Mouse (Mus musculus) MEL (cell line): Measurements from ENCODE around the gene Nr2f2. TPM values are rescaled to one million over a fixed set of nuclear protein-coding genes. Genes with fewer than 3 reads are reported as not detected.

Experiments
- DNase-seq: peaks from one replicate; pipeline ENCODE4 v3.0.0; 2011; ENCODE audit warnings: low read depth, low spot score
- H3K27ac ChIP-seq: 2 replicates; pipeline ENCODE4 v1.5.1; 2012; ENCODE audit warnings: low read depth, mild to moderate bottlenecking, control low read depth, low read length, moderate library complexity; ENCODE audit not compliant: control insufficient read depth
- H3K27me3 ChIP-seq, 2 experiments: fragments of 150-350 bp in 1 of 2; sonication (generic) in 1 of 2; 2 replicates each; pipeline ENCODE4 v1.6.1; 2012; ENCODE audit warnings: low read length in 2 of 2, mild to moderate bottlenecking in 2 of 2, improper control_type of control experiment in 1 of 2, moderate library complexity in 1 of 2; ENCODE audit not compliant: insufficient read depth in 2 of 2, control insufficient read depth in 1 of 2
- H3K36me3 ChIP-seq, 2 experiments: 2 replicates each; pipeline ENCODE4 v1.6.1; 2012 to 2014; ENCODE audit warnings: low read length in 2 of 2, improper control_type of control experiment in 1 of 2, inconsistent platforms in 1 of 2, mild to moderate bottlenecking in 1 of 2; ENCODE audit not compliant: insufficient read depth in 2 of 2, control insufficient read depth in 1 of 2
- H3K4me1 ChIP-seq, 2 experiments: fragments of 150-350 bp in 1 of 2; sonication (generic) in 1 of 2; 2 replicates each; pipeline ENCODE4 v1.6.1; 2012; ENCODE audit warnings: low read length in 2 of 2, improper control_type of control experiment in 1 of 2, mild to moderate bottlenecking in 1 of 2; ENCODE audit not compliant: insufficient read depth in 2 of 2, control insufficient read depth in 1 of 2
- H3K4me3 ChIP-seq, 2 experiments: fragments of 150-350 bp in 1 of 2; sonication (generic) in 1 of 2; 2 replicates each; pipeline ENCODE4 v1.5.1; 2012; ENCODE audit warnings: low read depth in 2 of 2, low read length in 2 of 2, mild to moderate bottlenecking in 2 of 2, moderate library complexity in 2 of 2, control low read depth in 1 of 2, improper control_type of control experiment in 1 of 2; ENCODE audit not compliant: control insufficient read depth in 1 of 2, insufficient read depth in 1 of 2
- H3K79me2 ChIP-seq: 2 replicates; pipeline ENCODE4 v1.6.1; 2012; ENCODE audit warnings: mild to moderate bottlenecking, low read length, moderate library complexity; ENCODE audit not compliant: control insufficient read depth, poor library complexity, insufficient read depth
- H3K9ac ChIP-seq: 2 replicates; pipeline ENCODE4 v1.6.1; 2012; ENCODE audit warnings: low read depth, mild to moderate bottlenecking, control low read depth, low read length, moderate library complexity; ENCODE audit not compliant: control insufficient read depth, poor library complexity, severe bottlenecking
- H3K9me3 ChIP-seq: fragments of 150-350 bp; sonication (generic); replicated peaks from 2 replicates; pipeline ENCODE4 v1.6.1; 2012; ENCODE audit warnings: mild to moderate bottlenecking, low read length, improper control_type of control experiment, moderate library complexity; ENCODE audit not compliant: insufficient read depth
- CHD1 ChIP-seq: IDR thresholded peaks from 2 replicates; pipeline ENCODE4 v1.6.1; 2012; ENCODE audit warnings: low read depth, mild to moderate bottlenecking, inconsistent platforms, low read length, improper control_type of control experiment
- CTCF ChIP-seq, 3 experiments: IDR thresholded peaks in 2 of 3; conservative IDR thresholded peaks in 1 of 3; 2 replicates each; pipeline ENCODE4 v1.5.1; 2011 to 2012; ENCODE audit warnings: low read length in 3 of 3, low read depth in 2 of 3, mild to moderate bottlenecking in 2 of 3, improper control_type of control experiment in 1 of 3, inconsistent platforms in 1 of 3, mixed read lengths in 1 of 3, moderate library complexity in 1 of 3; ENCODE audit not compliant: control insufficient read depth in 1 of 3, insufficient read depth in 1 of 3, poor library complexity in 1 of 3, severe bottlenecking in 1 of 3
- E2F4 ChIP-seq: IDR thresholded peaks from 2 replicates; pipeline ENCODE4 v1.6.1; 2011; ENCODE audit warnings: low read depth, low read length, improper control_type of control experiment, borderline replicate concordance
- ELF1 ChIP-seq: IDR thresholded peaks from 2 replicates; pipeline ENCODE4 v1.6.1; 2014; ENCODE audit warnings: low read depth, mild to moderate bottlenecking, inconsistent platforms, low read length, improper control_type of control experiment, moderate library complexity
- EP300 ChIP-seq, 2 experiments: IDR thresholded peaks; 2 replicates each; pipeline ENCODE4 v1.6.1; 2011; ENCODE audit warnings: improper control_type of control experiment in 2 of 2, low read length in 2 of 2, low read depth in 1 of 2, mild to moderate bottlenecking in 1 of 2
- GABPA ChIP-seq: IDR thresholded peaks from 2 replicates; pipeline ENCODE4 v1.6.1; 2012; ENCODE audit warnings: low read depth, mild to moderate bottlenecking, inconsistent platforms, low read length, improper control_type of control experiment, moderate library complexity
- GATA1 ChIP-seq: IDR thresholded peaks from 2 replicates; pipeline ENCODE4 v1.6.1; 2011; ENCODE audit warnings: low read depth, low read length, improper control_type of control experiment
- MAFK ChIP-seq: IDR thresholded peaks from 2 replicates; pipeline ENCODE4 v1.6.1; 2011; ENCODE audit warnings: low read depth, mild to moderate bottlenecking, low read length, improper control_type of control experiment, borderline replicate concordance
- MXI1 ChIP-seq: IDR thresholded peaks from 2 replicates; pipeline ENCODE4 v1.6.1; 2011; ENCODE audit warnings: mild to moderate bottlenecking, low read depth, low read length, improper control_type of control experiment
- MYB ChIP-seq: IDR thresholded peaks from 2 replicates; pipeline ENCODE4 v1.6.1; 2011; ENCODE audit warnings: mild to moderate bottlenecking, low read depth, low read length, improper control_type of control experiment
- POLR2AphosphoS5 ChIP-seq: IDR thresholded peaks from 2 replicates; pipeline ENCODE4 v1.6.1; 2012; ENCODE audit warnings: low read depth, borderline replicate concordance, mild to moderate bottlenecking, inconsistent platforms, low read length, moderate library complexity, mixed read lengths
- RAD21 ChIP-seq: IDR thresholded peaks from 2 replicates; pipeline ENCODE4 v1.6.1; 2011; ENCODE audit warnings: mild to moderate bottlenecking, low read depth, low read length, improper control_type of control experiment
- RCOR1 ChIP-seq: IDR thresholded peaks from 2 replicates; pipeline ENCODE4 v1.6.1; 2012; ENCODE audit warnings: low read depth, mild to moderate bottlenecking, inconsistent platforms, low read length, improper control_type of control experiment
- SIN3A ChIP-seq: IDR thresholded peaks from 2 replicates; pipeline ENCODE4 v1.6.1; 2012; ENCODE audit warnings: low read length, improper control_type of control experiment, inconsistent platforms
- SMC3 ChIP-seq: IDR thresholded peaks from 2 replicates; pipeline ENCODE4 v1.6.1; 2011; ENCODE audit warnings: low read depth, low read length, improper control_type of control experiment
- UBTF ChIP-seq: IDR thresholded peaks from 2 replicates; pipeline ENCODE4 v1.6.1; 2012; ENCODE audit warnings: low read depth, mild to moderate bottlenecking, inconsistent platforms, low read length, improper control_type of control experiment, moderate library complexity, borderline replicate concordance; ENCODE audit not compliant: insufficient read depth
- USF1 ChIP-seq: IDR thresholded peaks from 2 replicates; pipeline ENCODE4 v1.6.1; 2014; ENCODE audit warnings: low read depth, mild to moderate bottlenecking, inconsistent platforms, low read length, improper control_type of control experiment, moderate library complexity
- ZC3H11A ChIP-seq: IDR thresholded peaks from 2 replicates; pipeline ENCODE4 v1.6.1; 2012; ENCODE audit warnings: low read depth, mild to moderate bottlenecking, inconsistent platforms, low read length, improper control_type of control experiment
- ZMIZ1 ChIP-seq: IDR thresholded peaks from 2 replicates; pipeline ENCODE4 v1.6.1; 2012; ENCODE audit warnings: low read depth, mild to moderate bottlenecking, inconsistent platforms, low read length, improper control_type of control experiment, moderate library complexity
- polyA plus RNA-seq, 2 experiments: library from polyadenylated mRNA; stranded (reverse) in 1 of 2; unstranded in 1 of 2; fragments of >175 nt in 1 of 2; fragments of >200 nt in 1 of 2; gene quantifications; 2 replicates each; pipeline versions ENCODE4 v1.2.1 to v1.2.4; 2012; ENCODE audit warnings: low replicate concordance in 2 of 2, low read depth in 1 of 2; ENCODE audit not compliant: insufficient read length in 2 of 2, insufficient read depth in 1 of 2, missing spikeins in 1 of 2
- total RNA-seq: library from RNA; depleted of rRNA; stranded (reverse); fragments of 300-350 nt; gene quantifications from 2 replicates; pipeline ENCODE4 v1.2.3, GENCODE M21; 2012

The Nr2f2 gene
- total and polyA plus RNA-seq, 3 experiments, result not detected

DNA sequence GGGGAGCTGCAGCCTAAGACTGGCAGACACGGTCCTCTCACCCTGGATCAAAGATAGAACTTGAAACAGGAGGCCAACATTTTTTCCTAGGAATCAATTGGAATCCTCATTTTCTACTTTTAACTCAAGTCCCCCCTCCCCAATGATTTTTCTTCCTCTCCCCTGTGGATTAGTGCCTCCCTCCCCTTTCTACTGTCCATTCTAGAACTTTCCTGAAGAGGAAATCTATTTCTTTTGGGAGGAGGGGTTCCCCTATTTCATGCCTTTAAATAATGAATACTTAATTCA is 217 bp upstream of the Nr2f2 start:
- Histone ChIP-seq H3K4me3 (no peak overlapping the region), H3K9ac (no peak overlapping the region)

DNA sequence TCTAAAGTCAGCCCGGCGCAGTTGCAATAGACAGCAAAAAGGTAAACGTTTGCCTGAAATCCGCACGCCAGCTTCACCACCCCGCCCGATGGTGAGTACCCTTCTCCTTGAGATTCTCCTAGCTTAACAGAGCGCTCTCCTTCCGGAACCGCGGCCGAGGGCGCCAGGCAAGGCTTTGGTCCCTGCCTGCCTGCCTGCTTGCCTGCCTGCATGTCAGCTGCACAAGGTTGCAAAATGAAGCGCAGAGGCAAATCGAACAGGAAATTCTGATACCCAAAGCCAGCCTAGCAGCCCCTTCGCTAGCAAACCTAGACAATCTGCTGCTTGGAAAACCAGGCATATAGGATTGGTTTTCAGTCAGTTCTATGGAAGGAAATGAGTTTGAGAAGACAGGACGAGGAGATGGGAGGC is 1.1 kb downstream of the Nr2f2 start:
- H3K36me3 ChIP-seq, result no peaks in the 10 kb centered on the region
- no peak for DNase-seq
- no peaks in the 10 kb centered on the region for H3K79me2 ChIP-seq
- H3K27ac ChIP-seq, result no peak overlapping the region
- TF ChIP-seq RAD21 (no peak), SIN3A (no peak), ZC3H11A (no peak), E2F4 (no peak), MAFK (no peak), POLR2AphosphoS5 (no peak), USF1 (no peak), GATA1 (no peak), RCOR1 (no peak), CHD1 (no peak), CTCF (IDR thresholded peaks at IDR 0.05 in 2 of 3, conservative IDR thresholded peaks at IDR 0.05 in 1 of 3; ENCODE audit: control insufficient read depth in 1 of 3, insufficient read depth in 1 of 3, low read depth in 2 of 3, low read length in 3 of 3, poor library complexity in 1 of 3, severe bottlenecking in 1 of 3) (no peak), ZMIZ1 (no peak), EP300 (IDR thresholded peaks at IDR 0.05; ENCODE audit: low read depth in 1 of 2, low read length in 2 of 2) (no peak), MXI1 (no peak), SMC3 (no peak)
- no peaks in the 10 kb centered on the region for H3K9me3 ChIP-seq
- no peaks in the 10 kb centered on the region for H3K27me3 ChIP-seq
- no peak overlapping the region for H3K9ac ChIP-seq
- H3K4me3 ChIP-seq, result no peak overlapping the region
- no peaks in the 10 kb centered on the region for H3K4me1 ChIP-seq

More for the DNA sequence above, 217 bp upstream of the Nr2f2 start:
- no peak for DNase-seq
- no peaks in the 10 kb centered on the region for H3K36me3 ChIP-seq
- H3K9me3 ChIP-seq, result no peaks in the 10 kb centered on the region
- no peaks in the 10 kb centered on the region for H3K79me2 ChIP-seq
- no peaks in the 10 kb centered on the region for H3K4me1 ChIP-seq
- no peak for TF ChIP-seq ELF1
- no peak for TF ChIP-seq UBTF
- no peak for TF ChIP-seq GABPA
- no peak for TF ChIP-seq SIN3A
- TF ChIP-seq CTCF (IDR thresholded peaks at IDR 0.05 in 2 of 3, conservative IDR thresholded peaks at IDR 0.05 in 1 of 3; ENCODE audit: control insufficient read depth in 1 of 3, insufficient read depth in 1 of 3, low read depth in 2 of 3, low read length in 3 of 3, poor library complexity in 1 of 3, severe bottlenecking in 1 of 3), result no peak
- no peak for TF ChIP-seq RCOR1
- TF ChIP-seq E2F4, result no peak
- no peak for TF ChIP-seq MYB
- H3K27ac ChIP-seq, result no peak overlapping the region
- no peaks in the 10 kb centered on the region for H3K27me3 ChIP-seq
